Mouse (Mus musculus) bone marrow, adult 2 months (tissue): ENCODE results near the gene Ccl9.

Experiments used
- CTCF ChIP-seq: fragments of 200-500 bp; IDR thresholded peaks from 2 replicates; pipeline ENCODE4 v1.5.1; 2011; ENCODE audit warnings: low read length, control low read depth; ENCODE audit not compliant: control insufficient read depth, insufficient read depth
- POLR2A ChIP-seq: fragments of 200-500 bp; IDR thresholded peaks from 2 replicates; pipeline ENCODE4 v1.6.1; 2011; ENCODE audit warnings: low read depth, mild to moderate bottlenecking, control low read depth, low read length, borderline replicate concordance; ENCODE audit not compliant: control insufficient read depth

DNA sequence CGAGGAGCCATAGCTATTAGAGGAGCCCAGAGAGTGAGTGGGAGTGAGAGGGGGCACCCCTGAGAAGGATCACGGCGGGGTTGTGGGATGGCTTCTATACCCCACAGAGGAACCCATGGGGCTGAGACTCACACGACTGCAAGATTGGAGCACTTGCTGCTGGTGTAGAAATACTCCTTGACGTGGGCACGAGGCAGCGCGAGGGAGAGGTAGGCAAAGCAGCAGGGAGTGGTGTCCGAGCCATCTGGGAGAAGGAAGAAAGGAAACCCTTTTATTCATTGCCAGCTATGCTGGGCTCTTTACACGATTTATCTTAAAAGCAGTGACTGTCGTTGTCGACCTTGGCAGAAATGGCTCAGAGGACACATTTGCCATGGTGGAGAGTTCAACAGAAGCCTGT is 49.4 kb downstream of the Ccl9 start:
- TF ChIP-seq CTCF (no peak), POLR2A (no peak)
